Mouse (Mus musculus) midbrain, postnatal 0 days (tissue): ENCODE data around the gene Rhno1. TPM values are rescaled to one million over a fixed set of nuclear protein-coding genes. Genes with fewer than 3 reads are reported as not detected.
"Not testable (repeated sequence)": the region's sequence is repeated elsewhere in the genome, so short reads cannot be mapped to it uniquely, and the experiment has no call there.

ENCODE experiments used
- ATAC-seq: fragments of 200-750 bp; cut with Nextera tagmentation; 2 replicates; pipeline ENCODE4 v1.8.0; 2017; ENCODE audit warnings: moderate number of reproducible peaks, mild to moderate bottlenecking, moderate TSS enrichment, moderate library complexity; ENCODE audit not compliant: low FRiP score
- DNase-seq: peaks from one replicate; pipeline ENCODE4 v3.0.0-alpha.2; 2015; ENCODE audit warnings: low spot score
- H3K27ac ChIP-seq: fragments of 300-500 bp; sonication (generic); 2 replicates; pipeline ENCODE4 v1.5.1; 2014; ENCODE audit warnings: low read depth, mild to moderate bottlenecking, low read length, mixed read lengths
- H3K27me3 ChIP-seq: fragments of 300-500 bp; sonication (generic); 2 replicates; pipeline ENCODE4 v1.6.1; 2014; ENCODE audit warnings: low read length, control low read depth, mixed read lengths; ENCODE audit not compliant: insufficient read depth
- H3K36me3 ChIP-seq: fragments of 300-500 bp; sonication (generic); 2 replicates; pipeline ENCODE4 v1.6.1; 2014; ENCODE audit warnings: low read length, control low read depth, mixed read lengths; ENCODE audit not compliant: insufficient read depth
- H3K4me1 ChIP-seq: fragments of 300-500 bp; sonication (generic); 2 replicates; pipeline ENCODE4 v1.6.1; 2014; ENCODE audit warnings: mild to moderate bottlenecking, control low read depth, antibody characterized with exemption, low read length, mixed read lengths; ENCODE audit not compliant: insufficient read depth
- H3K4me2 ChIP-seq: fragments of 300-500 bp; sonication (generic); 2 replicates; pipeline ENCODE4 v1.6.1; 2014; ENCODE audit warnings: low read depth, mild to moderate bottlenecking, low read length, mixed read lengths; ENCODE audit not compliant: poor library complexity, severe bottlenecking
- H3K4me3 ChIP-seq: fragments of 300-500 bp; sonication (generic); 2 replicates; pipeline ENCODE4 v1.5.1; 2014; ENCODE audit warnings: low read depth, mild to moderate bottlenecking, low read length, moderate library complexity
- H3K9ac ChIP-seq: fragments of 300-500 bp; sonication (generic); replicated peaks from 2 replicates; pipeline ENCODE4 v1.6.1; 2014; ENCODE audit warnings: mild to moderate bottlenecking, low read length, moderate library complexity, mixed read lengths; ENCODE audit not compliant: poor library complexity, severe bottlenecking
- H3K9me3 ChIP-seq: fragments of 300-500 bp; sonication (generic); 2 replicates; pipeline ENCODE4 v1.6.1; 2016; ENCODE audit warnings: low read length, control low read depth
- CTCF ChIP-seq: IDR thresholded peaks from 2 replicates; pipeline ENCODE4 v1.5.1; 2016; ENCODE audit warnings: antibody characterized with exemption, mild to moderate bottlenecking
- WGBS: fragments of 180-500 bp; shearing (Covaris S2); extraction: QIAGEN DNeasy Blood & Tissue Kit; methylation state at CpG from one replicate; pipeline ENCODE4 v1.1.7; 2014; 5-methylcytosine and 5-hydroxymethylcytosine counted together
- polyA plus RNA-seq: library from polyadenylated mRNA; unstranded; fragments of >200 nt; fragmentation: Nextera tagmentation; extraction: Ambion mirVana; gene quantifications from 2 replicates; pipeline ENCODE4 v1.2.1, GENCODE M21; 2015
- total RNA-seq: library from RNA; depleted of rRNA; stranded (reverse); fragments of >200 nt; gene quantifications from 2 replicates; pipeline ENCODE4 v1.2.3, GENCODE M21; 2014

Gene Rhno1
- total and polyA plus RNA-seq, 2 experiments from 2014 or later = 21.8 to 51.2 TPM

DNA sequence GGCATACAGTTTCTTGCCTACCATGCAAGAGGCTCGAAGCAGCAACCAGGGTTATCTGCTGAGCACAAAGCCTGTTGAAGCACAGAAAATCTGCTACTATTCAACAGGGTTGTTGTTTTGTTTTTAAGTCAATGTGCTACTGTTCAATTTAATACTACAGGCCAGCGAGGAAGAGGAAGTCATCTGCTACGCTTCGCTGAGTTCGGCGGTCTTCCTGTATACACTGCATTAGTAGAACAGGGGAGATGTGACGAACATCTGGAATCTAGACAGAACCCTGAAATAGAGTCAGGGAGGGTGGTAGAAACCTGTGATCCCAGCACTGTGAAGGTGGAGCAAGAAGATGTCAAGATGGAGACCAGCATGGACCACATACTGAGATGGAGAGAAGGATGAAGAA, 21.0 kb upstream of the Rhno1 start:
- DNase-seq (no peak), ATAC-seq (no peak)
- Histone ChIP-seq H3K9me3 (no peaks in the 10 kb centered on the region), H3K9ac (no peak overlapping the region), H3K36me3 (no peaks in the 10 kb centered on the region), H3K27ac (no peak overlapping the region), H3K4me3 (no peak overlapping the region), H3K4me2 (no peak overlapping the region), H3K4me1 (no peaks in the 10 kb centered on the region), H3K27me3 (no peaks in the 10 kb centered on the region)
- 75% methylated on average over 7 of the region's 7 CpGs for WGBS
- TF ChIP-seq CTCF = no peak

DNA sequence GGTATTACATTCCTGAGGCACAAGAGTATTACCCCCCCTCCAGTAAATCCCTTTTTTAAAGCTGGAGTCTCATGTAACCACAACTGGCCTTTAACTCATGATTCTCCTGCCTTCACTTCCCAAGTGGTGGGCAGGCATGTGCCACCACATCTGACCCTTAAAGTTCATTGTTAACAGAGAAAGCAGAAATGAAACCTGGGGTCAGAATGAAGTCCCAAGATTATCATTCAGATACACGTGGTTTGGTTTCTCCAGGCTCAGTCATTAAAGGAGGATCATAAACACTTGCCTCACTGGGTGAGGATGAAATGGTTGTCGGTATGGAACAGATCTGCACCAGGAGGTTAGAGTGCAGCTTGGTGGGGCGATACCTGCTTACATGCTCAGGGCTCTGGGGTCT, 18.5 kb upstream of the Rhno1 start:
- Histone ChIP-seq H3K4me2 (no peak overlapping the region), H3K27ac (no peak overlapping the region), H3K4me1 (no peaks in the 10 kb centered on the region), H3K27me3 (no peaks in the 10 kb centered on the region), H3K4me3 (no peak overlapping the region), H3K9ac (no peak overlapping the region), H3K9me3 (no peaks in the 10 kb centered on the region), H3K36me3 (no peaks in the 10 kb centered on the region)
- WGBS = 73% methylated on average over 3 of the region's 3 CpGs
- no peak for TF ChIP-seq CTCF
- no peak for ATAC-seq
- DNase-seq = no peak

DNA sequence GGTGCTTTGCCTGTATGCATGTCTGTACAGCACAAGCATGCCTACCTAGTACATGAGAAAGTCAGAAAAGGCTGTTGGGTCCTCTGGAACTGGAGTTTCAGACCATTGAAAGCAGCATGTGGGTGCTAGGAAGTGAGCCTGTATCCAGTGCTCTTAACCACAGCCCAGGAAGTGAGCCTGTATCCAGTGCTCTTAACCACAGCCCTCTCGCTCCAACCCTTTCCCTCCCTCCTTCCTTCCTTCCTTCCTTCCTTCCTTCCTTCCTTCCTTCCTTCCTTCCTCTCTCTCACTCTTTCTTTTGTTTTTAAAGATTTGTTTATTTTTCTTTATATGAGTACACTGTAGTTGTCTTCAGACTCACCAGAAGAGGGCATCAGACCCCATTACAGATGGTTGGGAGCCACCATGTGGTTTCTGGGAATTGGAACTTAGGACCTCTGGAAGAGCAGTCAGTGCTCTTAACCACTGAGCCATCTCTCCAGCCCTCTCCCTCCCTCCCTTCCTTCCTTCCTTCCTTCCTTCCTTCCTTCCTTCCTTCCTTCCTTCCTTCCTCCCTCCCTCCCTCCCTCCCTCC, 18.0 kb upstream of the Rhno1 start:
- H3K9ac ChIP-seq, DNase-seq, H3K27me3 ChIP-seq, H3K27ac ChIP-seq, H3K36me3 ChIP-seq, H3K4me2 ChIP-seq, ATAC-seq, H3K4me1 ChIP-seq, H3K9me3 ChIP-seq, H3K4me3 ChIP-seq: not testable (repeated sequence)
- peak; percentile 45 for TF ChIP-seq CTCF
- 79% methylated on average over 1 of the region's 1 CpGs for WGBS

DNA sequence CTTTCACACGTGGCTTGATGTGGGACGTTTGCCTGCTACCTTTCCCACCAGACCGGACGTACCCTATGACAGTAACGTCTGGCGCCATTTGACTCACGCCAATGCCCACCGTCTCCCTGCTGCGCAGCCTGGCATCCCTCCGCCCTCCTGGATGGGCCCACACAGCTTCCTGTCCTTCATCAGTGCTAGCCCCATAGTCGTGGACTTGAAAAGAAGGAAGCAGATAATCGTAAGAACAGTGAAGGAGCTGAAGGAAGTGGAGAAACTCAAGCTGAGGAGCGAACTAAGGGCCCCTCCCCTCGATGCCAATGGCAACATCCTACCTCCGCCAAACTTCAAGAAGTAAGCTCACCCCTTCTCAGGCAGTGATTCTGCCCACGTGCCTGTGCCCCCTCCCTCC, 16.9 kb upstream of the Rhno1 start:
- no peaks in the 10 kb centered on the region; the same call in 1 of the 2 replicates for H3K4me1 ChIP-seq
- no peaks in the 10 kb centered on the region for H3K36me3 ChIP-seq
- WGBS = 87% methylated on average over 16 of the region's 16 CpGs
- no peak for TF ChIP-seq CTCF
- no peak overlapping the region for H3K4me2 ChIP-seq
- H3K9ac ChIP-seq = no peak overlapping the region
- DNase-seq = no peak
- no peak overlapping the region for H3K4me3 ChIP-seq
- H3K27me3 ChIP-seq = no peaks in the 10 kb centered on the region
- no peak for ATAC-seq
- no peaks in the 10 kb centered on the region for H3K9me3 ChIP-seq
- no peak overlapping the region for H3K27ac ChIP-seq

- H3K4me1 ChIP-seq = no peaks in the 10 kb centered on the region; the same call in 1 of the 2 replicates
- no peak overlapping the region for H3K9ac ChIP-seq
- no peak overlapping the region for H3K27ac ChIP-seq
- ATAC-seq (no peak), DNase-seq (no peak)
- no peak for TF ChIP-seq CTCF
- no peak overlapping the region for H3K4me3 ChIP-seq
- H3K9me3 ChIP-seq = no peaks in the 10 kb centered on the region
- no peaks in the 10 kb centered on the region for H3K36me3 ChIP-seq
- no peak overlapping the region for H3K4me2 ChIP-seq
- 89% methylated on average over 17 of the region's 17 CpGs for WGBS
- H3K27me3 ChIP-seq = no peaks in the 10 kb centered on the region
Observed at GRCm38 (mm10) chr6:128376371-128377085, 13.8 kb upstream of the Rhno1 start.

- no peak within 1 kb of the TSS for H3K4me3 ChIP-seq
- no peaks in the 10 kb centered on the region; the same call in 1 of the 2 replicates for H3K4me1 ChIP-seq
- no peak within 1 kb of the TSS for H3K9ac ChIP-seq
- no peaks in the 10 kb centered on the region for H3K27me3 ChIP-seq
- no peaks in the 10 kb centered on the region for H3K9me3 ChIP-seq
- peak; percentile 56 for ATAC-seq
- 14% methylated on average over 6 of the region's 6 CpGs for WGBS
- H3K4me2 ChIP-seq = no peak within 1 kb of the TSS
- peak; percentile 59 for DNase-seq
- no peaks in the 10 kb centered on the region for H3K36me3 ChIP-seq
- no peak for TF ChIP-seq CTCF
- no peak within 1 kb of the TSS for H3K27ac ChIP-seq
Observed at GRCm38 (mm10) chr6:128375192-128375591, 12.5 kb upstream of the Rhno1 start, which contains the start of the genes Tex52 and Gm44596. Gene Tex52, plus strand, starts transcription at chr6:128375456. Gene Gm44596, plus strand, starts transcription at chr6:128375503.
